Mouse (Mus musculus): ENCODE data around the gene Tmem189.

The Tmem189 gene

GRCm38 (mm10) chr2:167683721-167684120 is 5.9 kb downstream of the Tmem189 start:
- DNase-seq (ENCODE audit: low read depth in 2 of 2, low spot score in 2 of 2), result no peak

GRCm38 (mm10) chr2:167680657-167681056 is 9.0 kb downstream of the Tmem189 start:
- peak; percentile 62 to 79 for DNase-seq (ENCODE audit: low read depth in 2 of 2, low spot score in 2 of 2)

- peak; percentile 95 to 96 for DNase-seq (ENCODE audit: low read depth in 2 of 2, low spot score in 2 of 2)
Measured at GRCm38 (mm10) chr2:167679902-167680430, 9.7 kb downstream of the Tmem189 start.

- peak in 1 of 2 experiments; percentile 30 for DNase-seq (ENCODE audit: low read depth in 2 of 2, low spot score in 2 of 2)
Measured at GRCm38 (mm10) chr2:167678600-167678999, 11.0 kb downstream of the Tmem189 start.

- peak in 1 of 2 experiments; percentile 43 for DNase-seq (ENCODE audit: low read depth in 2 of 2, low spot score in 2 of 2)
Measured at GRCm38 (mm10) chr2:167675120-167675909, 14.3 kb downstream of the Tmem189 start.

- no peak for DNase-seq (ENCODE audit: low read depth in 2 of 2, low spot score in 2 of 2)
Measured at GRCm38 (mm10) chr2:167672212-167672685, 17.4 kb downstream of the Tmem189 start.

GRCm38 (mm10) chr2:167671101-167671633 is 18.5 kb downstream of the Tmem189 start:
- no peak for DNase-seq (ENCODE audit: low read depth in 2 of 2, low spot score in 2 of 2)

- DNase-seq (ENCODE audit: low read depth in 2 of 2, low spot score in 2 of 2), result no peak
Measured at GRCm38 (mm10) chr2:167669398-167669797, 20.2 kb downstream of the Tmem189 start.

GRCm38 (mm10) chr2:167668426-167668825 is 21.2 kb downstream of the Tmem189 start:
- no peak for DNase-seq (ENCODE audit: low read depth in 2 of 2, low spot score in 2 of 2)

GRCm38 (mm10) chr2:167665972-167666713 is 23.5 kb downstream of the Tmem189 start:
- DNase-seq (ENCODE audit: low read depth in 2 of 2, low spot score in 2 of 2), result no peak

GRCm38 (mm10) chr2:167662713-167663112 is 26.9 kb downstream of the Tmem189 start:
- no peak for DNase-seq (ENCODE audit: low read depth in 2 of 2, low spot score in 2 of 2)

GRCm38 (mm10) chr2:167661270-167662203 is 28.1 kb downstream of the Tmem189 start, which contains the start of gene Gm20431:
Gm20431 (minus strand) TSS chr2:167661496.
- peak; percentile 79 to 82 for DNase-seq (ENCODE audit: low read depth in 2 of 2, low spot score in 2 of 2)

GRCm38 (mm10) chr2:167660611-167660971 is 29.0 kb downstream of the Tmem189 start:
- peak in 1 of 2 experiments; percentile 28 for DNase-seq (ENCODE audit: low read depth in 2 of 2, low spot score in 2 of 2)

- DNase-seq (ENCODE audit: low read depth in 2 of 2, low spot score in 2 of 2), result no peak
Measured at GRCm38 (mm10) chr2:167659847-167660610, 29.6 kb downstream of the Tmem189 start.

GRCm38 (mm10) chr2:167659177-167659846 is 30.3 kb downstream of the Tmem189 start:
- DNase-seq (ENCODE audit: low read depth in 2 of 2, low spot score in 2 of 2), result no peak

- DNase-seq (ENCODE audit: low read depth in 2 of 2, low spot score in 2 of 2), result no peak
Measured at GRCm38 (mm10) chr2:167658712-167659111, 30.9 kb downstream of the Tmem189 start.

GRCm38 (mm10) chr2:167657973-167658372 is 31.6 kb downstream of the Tmem189 start:
- no peak for DNase-seq (ENCODE audit: low read depth in 2 of 2, low spot score in 2 of 2)

GRCm38 (mm10) chr2:167656629-167657478 is 32.8 kb downstream of the Tmem189 start:
- DNase-seq (ENCODE audit: low read depth in 2 of 2, low spot score in 2 of 2), result peak; percentile 70 to 82

Data from CD8-positive naive resting alpha-beta T cell, adult 2 months (primary cell).